Mouse (Mus musculus): ENCODE data around the gene Myadm. TPM values are rescaled to one million over a fixed set of nuclear protein-coding genes. Genes with fewer than 3 reads are reported as not detected.
A peak's percentile ranks its signal among the peaks of the same experiment; 100 is the strongest.

The Myadm gene
- polyA plus RNA-seq, 1 experiment = 111 TPM

- H3K4me3 ChIP-seq (ENCODE audit: insufficient read depth, low read depth, low read length) = no peak overlapping the region
- H3K27ac ChIP-seq (ENCODE audit: insufficient read depth, low read depth, low read length) = no peak overlapping the region
- WGBS = 32% methylated on average over 8 of the region's 8 CpGs
- peak; percentile 25 for DNase-seq
- no peaks in the 10 kb centered on the region for H3K36me3 ChIP-seq (ENCODE audit: control insufficient read depth, insufficient read depth, low read length)
- H3K27me3 ChIP-seq (replicated peaks; ENCODE audit: control insufficient read depth, insufficient read depth, low read length) = no peaks in the 10 kb centered on the region
- TF ChIP-seq POLR2A (IDR thresholded peaks at IDR 0.05; ENCODE audit: low read depth, low read length) = no peak
- H3K4me1 ChIP-seq (ENCODE audit: control insufficient read depth, insufficient read depth, low read length) = no peaks in the 10 kb centered on the region
Measured at GRCm38 (mm10) chr7:3280654-3281153, 8.2 kb upstream of the Myadm start.

DNA sequence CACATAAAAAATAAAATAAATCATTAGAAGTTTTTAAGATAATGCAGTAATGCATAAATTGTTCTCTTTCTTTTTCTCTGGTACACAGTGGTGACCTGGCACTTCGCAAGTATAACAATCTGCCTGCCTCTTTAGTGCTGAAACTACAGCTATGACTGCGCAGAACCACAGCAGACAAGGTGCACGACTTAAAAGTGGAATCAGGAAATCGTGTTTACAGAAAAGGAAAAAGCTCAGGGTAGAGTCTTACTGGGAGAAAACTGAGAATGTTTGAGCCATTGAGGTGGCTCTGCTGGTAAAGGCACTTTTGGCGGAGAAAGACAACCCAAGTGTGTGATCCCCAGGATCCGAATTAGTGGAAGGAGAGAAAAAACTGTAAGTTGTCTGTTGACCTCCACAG is 7.1 kb upstream of the Myadm start:
- H3K4me1 ChIP-seq (ENCODE audit: control insufficient read depth, insufficient read depth, low read length) = no peaks in the 10 kb centered on the region
- 82% methylated on average over 6 of the region's 6 CpGs for WGBS
- H3K36me3 ChIP-seq (ENCODE audit: control insufficient read depth, insufficient read depth, low read length) = no peaks in the 10 kb centered on the region
- H3K27me3 ChIP-seq (replicated peaks; ENCODE audit: control insufficient read depth, insufficient read depth, low read length) = no peaks in the 10 kb centered on the region
- DNase-seq = no peak
- no peak for TF ChIP-seq CTCF (conservative IDR thresholded peaks at IDR 0.05; ENCODE audit: insufficient read depth, insufficient read length, low read depth, low read length)
- TF ChIP-seq POLR2A (IDR thresholded peaks at IDR 0.05; ENCODE audit: low read depth, low read length) = no peak
- H3K27ac ChIP-seq (ENCODE audit: insufficient read depth, low read depth, low read length) = no peak overlapping the region
- no peak overlapping the region for H3K4me3 ChIP-seq (ENCODE audit: insufficient read depth, low read depth, low read length)

- no peak overlapping the region for H3K4me3 ChIP-seq (ENCODE audit: insufficient read depth, low read depth, low read length)
- no peak overlapping the region for H3K27ac ChIP-seq (ENCODE audit: insufficient read depth, low read depth, low read length)
- no peak for DNase-seq
- no peaks in the 10 kb centered on the region for H3K27me3 ChIP-seq (replicated peaks; ENCODE audit: control insufficient read depth, insufficient read depth, low read length)
- 85% methylated on average over 11 of the region's 11 CpGs for WGBS
- TF ChIP-seq CTCF (conservative IDR thresholded peaks at IDR 0.05; ENCODE audit: insufficient read depth, insufficient read length, low read depth, low read length) = no peak
- no peak for TF ChIP-seq POLR2A (IDR thresholded peaks at IDR 0.05; ENCODE audit: low read depth, low read length)
- no peaks in the 10 kb centered on the region for H3K36me3 ChIP-seq (ENCODE audit: control insufficient read depth, insufficient read depth, low read length)
- no peaks in the 10 kb centered on the region for H3K4me1 ChIP-seq (ENCODE audit: control insufficient read depth, insufficient read depth, low read length)
Measured at GRCm38 (mm10) chr7:3283081-3283875, 5.6 kb upstream of the Myadm start.

DNA sequence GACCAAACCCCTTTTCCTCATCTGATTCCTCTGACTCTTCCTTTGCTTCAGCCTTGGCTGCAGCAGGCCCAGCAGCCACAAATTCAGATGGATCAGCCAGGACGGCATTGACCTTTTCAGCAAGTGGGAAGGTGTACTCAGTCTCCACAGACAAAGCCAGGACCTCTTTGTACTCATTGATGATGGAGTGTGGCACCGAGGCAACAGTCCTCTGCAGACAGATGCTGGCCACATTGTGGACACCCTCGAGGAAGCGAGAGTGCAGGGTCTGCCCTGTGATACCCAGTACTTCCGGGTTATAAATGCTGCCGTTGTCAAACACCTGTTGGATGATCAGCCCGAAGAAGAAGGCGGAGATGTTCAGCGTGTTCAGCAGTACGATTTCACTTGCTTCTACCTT is 4.3 kb upstream of the Myadm start:
- WGBS = 85% methylated on average over 10 of the region's 10 CpGs
- H3K27me3 ChIP-seq (replicated peaks; ENCODE audit: control insufficient read depth, insufficient read depth, low read length) = no peaks in the 10 kb centered on the region
- H3K36me3 ChIP-seq (ENCODE audit: control insufficient read depth, insufficient read depth, low read length) = no peaks in the 10 kb centered on the region
- no peak overlapping the region for H3K4me3 ChIP-seq (ENCODE audit: insufficient read depth, low read depth, low read length)
- TF ChIP-seq POLR2A (IDR thresholded peaks at IDR 0.05; ENCODE audit: low read depth, low read length) = no peak
- TF ChIP-seq CTCF (conservative IDR thresholded peaks at IDR 0.05; ENCODE audit: insufficient read depth, insufficient read length, low read depth, low read length) = no peak
- no peak for DNase-seq
- no peaks in the 10 kb centered on the region for H3K4me1 ChIP-seq (ENCODE audit: control insufficient read depth, insufficient read depth, low read length)
- H3K27ac ChIP-seq (ENCODE audit: insufficient read depth, low read depth, low read length) = no peak overlapping the region

DNA sequence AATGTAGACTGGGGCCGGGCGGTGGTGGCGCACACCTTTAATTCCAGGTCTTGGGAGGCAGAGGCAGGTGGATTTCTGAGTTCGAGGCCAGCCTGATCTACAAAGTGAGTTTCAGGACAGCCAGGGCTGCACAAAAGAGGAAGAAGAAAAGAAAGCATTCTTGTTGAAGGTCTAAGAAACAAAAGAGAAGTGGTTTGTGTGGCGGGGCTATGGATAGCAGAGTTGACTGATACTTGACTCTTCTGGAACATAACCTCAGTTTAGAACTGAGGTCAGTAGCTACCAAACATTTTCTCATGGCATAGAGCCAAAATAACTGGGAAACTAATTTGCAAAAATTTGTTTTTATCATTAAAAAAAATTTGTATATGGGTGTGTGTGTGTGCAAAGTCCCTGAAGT is 2.8 kb upstream of the Myadm start:
- TF ChIP-seq POLR2A (IDR thresholded peaks at IDR 0.05; ENCODE audit: low read depth, low read length) (no peak), CTCF (conservative IDR thresholded peaks at IDR 0.05; ENCODE audit: insufficient read depth, insufficient read length, low read depth, low read length) (no peak)
- no peaks in the 10 kb centered on the region for H3K4me1 ChIP-seq (ENCODE audit: control insufficient read depth, insufficient read depth, low read length)
- no peak for DNase-seq
- WGBS = 94% methylated on average over 5 of the region's 5 CpGs
- H3K4me3 ChIP-seq (ENCODE audit: insufficient read depth, low read depth, low read length) = no peak overlapping the region
- H3K27me3 ChIP-seq (replicated peaks; ENCODE audit: control insufficient read depth, insufficient read depth, low read length) = no peaks in the 10 kb centered on the region
- no peak overlapping the region for H3K27ac ChIP-seq (ENCODE audit: insufficient read depth, low read depth, low read length)
- no peaks in the 10 kb centered on the region for H3K36me3 ChIP-seq (ENCODE audit: control insufficient read depth, insufficient read depth, low read length)

DNA sequence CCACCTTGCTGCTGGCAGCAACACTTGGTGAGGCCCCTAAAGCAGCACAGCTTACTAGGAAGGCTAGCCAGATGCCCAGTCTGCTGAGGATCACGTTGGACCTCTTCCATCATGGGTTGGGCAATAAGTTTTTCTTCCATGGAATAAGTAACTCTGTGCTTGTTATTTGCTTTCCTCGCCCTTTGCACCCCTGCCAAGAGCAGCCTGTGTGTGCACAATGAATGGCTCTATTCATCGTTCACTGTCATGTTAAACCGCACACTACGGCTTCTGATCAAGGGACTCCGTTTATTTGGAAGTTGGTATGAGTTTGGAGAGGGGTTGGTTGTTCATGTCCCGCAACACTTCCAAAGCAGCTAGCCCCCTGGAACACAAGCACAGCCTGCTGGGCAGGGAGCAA is 1.7 kb upstream of the Myadm start:
- H3K4me3 ChIP-seq (ENCODE audit: insufficient read depth, low read depth, low read length) = no peak overlapping the region
- H3K36me3 ChIP-seq (ENCODE audit: control insufficient read depth, insufficient read depth, low read length) = no peaks in the 10 kb centered on the region
- no peaks in the 10 kb centered on the region for H3K27me3 ChIP-seq (replicated peaks; ENCODE audit: control insufficient read depth, insufficient read depth, low read length)
- peak; percentile 41 for DNase-seq
- no peaks in the 10 kb centered on the region for H3K4me1 ChIP-seq (ENCODE audit: control insufficient read depth, insufficient read depth, low read length)
- WGBS = 74% methylated on average over 7 of the region's 7 CpGs
- no peak for TF ChIP-seq POLR2A (IDR thresholded peaks at IDR 0.05; ENCODE audit: low read depth, low read length)
- no peak for TF ChIP-seq CTCF (conservative IDR thresholded peaks at IDR 0.05; ENCODE audit: insufficient read depth, insufficient read length, low read depth, low read length)
- no peak overlapping the region for H3K27ac ChIP-seq (ENCODE audit: insufficient read depth, low read depth, low read length)

DNA sequence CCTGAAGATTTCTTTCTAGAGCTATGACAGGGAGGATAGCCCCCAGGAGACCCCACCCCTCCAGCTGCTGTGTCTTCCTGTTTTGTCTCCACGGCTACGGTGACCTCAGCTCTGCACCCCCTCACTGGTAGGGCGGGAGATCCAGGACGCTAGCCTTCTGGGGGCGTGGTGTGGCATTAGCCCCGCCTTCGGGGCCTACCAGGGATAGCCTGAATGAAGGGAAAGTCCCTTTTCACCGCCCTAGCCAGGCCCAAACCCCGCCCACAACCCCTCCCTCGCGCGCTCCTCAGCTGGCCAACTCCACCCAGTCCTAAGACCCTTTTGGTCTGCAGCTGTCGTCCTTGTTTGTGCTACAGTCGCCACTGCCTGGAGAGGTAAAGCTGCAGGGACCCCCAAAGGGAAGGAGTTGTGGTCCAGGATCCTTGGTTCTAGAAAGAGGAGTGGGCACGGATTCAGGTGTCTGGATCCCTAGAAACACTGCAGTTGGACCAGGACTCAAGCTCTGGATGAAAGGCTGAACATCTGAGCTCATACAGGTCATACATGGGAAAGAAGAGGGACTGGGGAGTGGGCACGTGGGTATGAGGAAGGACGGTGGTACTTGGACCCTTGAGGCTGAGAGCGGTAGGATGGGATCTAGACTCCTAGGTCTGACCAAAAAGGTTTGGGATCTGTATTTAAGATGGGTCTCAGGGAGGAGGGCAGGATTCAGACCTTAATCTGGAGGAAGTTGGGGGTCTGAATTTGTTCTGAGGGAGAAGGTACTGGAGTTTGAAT is 1.6 kb downstream of the Myadm start:
- DNase-seq = peak; percentile 97
- H3K27me3 ChIP-seq (replicated peaks; ENCODE audit: control insufficient read depth, insufficient read depth, low read length) = no peaks in the 10 kb centered on the region
- H3K36me3 ChIP-seq (ENCODE audit: control insufficient read depth, insufficient read depth, low read length) = no peaks in the 10 kb centered on the region
- peak overlapping the region; percentile 88 for H3K27ac ChIP-seq (ENCODE audit: insufficient read depth, low read depth, low read length)
- 7% methylated on average over 18 of the region's 18 CpGs for WGBS
- TF ChIP-seq POLR2A (IDR thresholded peaks at IDR 0.05; ENCODE audit: low read depth, low read length) (peak; percentile 10), CTCF (conservative IDR thresholded peaks at IDR 0.05; ENCODE audit: insufficient read depth, insufficient read length, low read depth, low read length) (no peak)
- peak overlapping the region; percentile 72 for H3K4me3 ChIP-seq (ENCODE audit: insufficient read depth, low read depth, low read length)
- no peaks in the 10 kb centered on the region for H3K4me1 ChIP-seq (ENCODE audit: control insufficient read depth, insufficient read depth, low read length)

All from kidney, adult 2 months (tissue).